In the genomic region with DNA sequence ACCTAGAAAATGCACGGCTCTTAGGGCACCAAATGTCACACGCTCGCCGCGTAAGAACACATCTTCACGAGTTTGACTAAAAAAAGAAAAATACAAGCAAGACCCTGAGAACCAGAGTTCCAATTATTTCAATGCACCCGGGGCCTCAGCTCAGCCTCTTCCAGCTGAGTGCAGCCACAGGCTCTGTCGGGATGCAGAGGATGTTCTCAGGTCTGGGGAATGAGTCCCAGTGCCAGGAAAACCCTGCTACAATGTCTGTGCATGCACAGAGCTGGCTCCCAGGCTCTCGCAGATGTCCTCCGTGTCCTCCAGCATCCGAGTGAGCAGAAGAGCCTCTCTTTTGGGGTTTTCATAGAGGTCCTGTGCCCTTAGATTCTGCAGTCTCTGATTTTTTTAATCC, we compare ENCODE assay signal across 23 mouse cellular contexts.
DNase-seq lines count a peak whose midpoint lies in the region; ATAC-seq lines count a peak whose summit lies in the region.
"Had no signal": no experiment of that assay in that cellular context is flagged by ENCODE, and none has a peak within 500 bp of the region (broad histone marks: within the 10 kb centered on the region; RNA-seq: fewer than 3 reads in every experiment).

No protein-coding gene starts in this region.

- peak; percentile 7 to 8 for DNase-seq in cerebellum, postnatal 10 days
- no peak for DNase-seq in cerebellum, postnatal 4 days (ENCODE audit: low spot score in 2 of 2)
- DNase-seq in heart, postnatal 14 days, result peak; percentile 12 to 29
- DNase-seq in Muller cell, postnatal 12 days (ENCODE audit: inconsistent ontology term), result peak; percentile 58
- peak; percentile 46 for DNase-seq in gastrocnemius, postnatal 14 days
- no peak for DNase-seq in kidney, postnatal 36 days
- DNase-seq in adrenal gland, postnatal 4 days (ENCODE audit: low spot score in 2 of 2), result no peak
- DNase-seq: adrenal gland, adult 2 months; cerebellum, adult 11 months; kidney, adult 9 months; kidney, postnatal 25 days; layer of hippocampus, adult 9-11 months; liver, postnatal 0 days; lung, postnatal 36 days; right cerebral cortex, postnatal 4 days had no signal

- WGBS in heart, embryonic 12.5 days, result 77% methylated on average over 11 of the region's 11 CpGs

- intact Hi-C loops in heart, postnatal 14 days (cut with DNase I), result no loop called here
- intact Hi-C loops in gastrocnemius, postnatal 14 days (cut with DNase I; ENCODE audit: low total_unique reads), result no loop called here

- no peak overlapping the region for H3K27ac ChIP-seq in heart, embryonic 12.5 days (ENCODE audit: poor library complexity, severe bottlenecking)
- H3K27ac ChIP-seq: forebrain, embryonic 13.5 days; heart, embryonic 15.5 days; hindbrain, embryonic 13.5 days; left cerebral cortex, adult 2 months; limb, embryonic 10.5 days; stomach, postnatal 0 days had no signal

- 0 out of 2 replicates have a peak, but pooled peaks cover 3% of the 10 kb centered on the region for H3K9me3 ChIP-seq in heart, embryonic 12.5 days (replicated peaks)
- H3K9me3 ChIP-seq: forebrain, embryonic 13.5 days; heart, embryonic 15.5 days; hindbrain, embryonic 13.5 days; limb, embryonic 10.5 days had no signal

- H3K27me3 ChIP-seq in heart, embryonic 12.5 days (replicated peaks), result no peaks in the 10 kb centered on the region
- H3K27me3 ChIP-seq: forebrain, embryonic 13.5 days; heart, embryonic 15.5 days; hindbrain, embryonic 13.5 days had no signal

- H3K9ac ChIP-seq in heart, embryonic 12.5 days, result no peak overlapping the region
- H3K9ac ChIP-seq: forebrain, embryonic 13.5 days; heart, embryonic 15.5 days; hindbrain, embryonic 13.5 days; liver, postnatal 0 days had no signal

- H3K4me3 ChIP-seq in heart, embryonic 12.5 days, result no peak overlapping the region
- H3K4me3 ChIP-seq: erythroblast, embryonic 14.5 days; forebrain, embryonic 13.5 days; heart, embryonic 15.5 days; hindbrain, embryonic 13.5 days; left cerebral cortex, adult 2 months; limb, embryonic 10.5 days had no signal

- no peak overlapping the region for H3K4me2 ChIP-seq in heart, embryonic 12.5 days
- H3K4me2 ChIP-seq: forebrain, embryonic 13.5 days; heart, embryonic 15.5 days; hindbrain, embryonic 13.5 days had no signal

- no peaks in the 10 kb centered on the region for H3K36me3 ChIP-seq in heart, embryonic 12.5 days
- H3K36me3 ChIP-seq: heart, embryonic 15.5 days; hindbrain, embryonic 13.5 days; limb, embryonic 10.5 days had no signal

- ATAC-seq in heart, embryonic 12.5 days (ENCODE audit: insufficient number of reproducible peaks, low FRiP score), result no peak
- ATAC-seq: forebrain, embryonic 13.5 days; liver, postnatal 0 days had no signal

- H3K4me1 ChIP-seq in heart, embryonic 12.5 days (replicated peaks), result no peaks in the 10 kb centered on the region
- H3K4me1 ChIP-seq: heart, embryonic 15.5 days had no signal

Comparison
In these comparisons a context has a peak if more than half of its experiments do, and no peak if none do; other contexts are left out.
1. DNase-seq: peak in cerebellum, postnatal 10 days (2 of 2), heart, postnatal 14 days (2 of 2), Muller cell, postnatal 12 days (single experiment) and gastrocnemius, postnatal 14 days (single experiment); none in cerebellum, postnatal 4 days (0 of 2), kidney, postnatal 36 days (0 of 2) and adrenal gland, postnatal 4 days (0 of 2).